Mouse (Mus musculus) layer of hippocampus, adult 18-20 months (tissue): ENCODE results near the gene H2-K1. TPM values are rescaled to one million over a fixed set of nuclear protein-coding genes. Genes with fewer than 3 reads are reported as not detected.
A peak's percentile ranks its signal among the peaks of the same experiment; 100 is the strongest.
"Not testable (repeated sequence)": the region's sequence is repeated elsewhere in the genome, so short reads cannot be mapped to it uniquely, and the experiment has no call there.

Source experiments
- DNase-seq, 2 experiments: peaks; one replicate each; pipeline ENCODE4 v3.0.0; 2022; ENCODE audit warnings: low spot score in 2 of 2
- microRNA-seq, 2 experiments: library from miRNA; unstranded; fragments of <30 nt; microRNA quantifications; one replicate each; pipeline ENCODE4 v1.2.0; 2021
- total RNA-seq, 2 experiments: library from RNA; stranded (reverse); gene quantifications; 2 replicates each; pipeline ENCODE4 v1.2.3; 2021

H2-K1 gene
- total RNA-seq, 2 experiments from 2014 or later, result 25.5 to 26.9 TPM

DNA sequence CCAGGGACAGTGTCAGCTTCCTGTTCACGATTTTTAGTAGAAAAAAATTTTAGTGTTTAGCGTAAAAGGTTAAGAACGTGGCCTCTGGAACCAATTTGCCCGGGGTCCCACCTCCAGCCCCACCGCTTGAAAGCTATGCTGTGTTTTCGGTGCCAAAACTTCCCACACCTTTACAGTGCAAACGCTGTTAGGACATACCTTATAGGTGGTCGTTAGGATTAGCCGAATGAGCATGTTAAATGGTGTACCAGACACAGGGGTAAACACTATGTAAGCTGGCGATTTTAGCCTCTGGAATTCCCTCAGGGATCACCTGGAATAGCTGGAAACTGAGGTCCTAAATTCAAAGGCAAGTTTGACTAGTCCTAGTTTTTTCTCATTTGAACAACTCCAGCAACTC is 43.8 kb downstream of the H2-K1 start:
- no peak for DNase-seq

DNA sequence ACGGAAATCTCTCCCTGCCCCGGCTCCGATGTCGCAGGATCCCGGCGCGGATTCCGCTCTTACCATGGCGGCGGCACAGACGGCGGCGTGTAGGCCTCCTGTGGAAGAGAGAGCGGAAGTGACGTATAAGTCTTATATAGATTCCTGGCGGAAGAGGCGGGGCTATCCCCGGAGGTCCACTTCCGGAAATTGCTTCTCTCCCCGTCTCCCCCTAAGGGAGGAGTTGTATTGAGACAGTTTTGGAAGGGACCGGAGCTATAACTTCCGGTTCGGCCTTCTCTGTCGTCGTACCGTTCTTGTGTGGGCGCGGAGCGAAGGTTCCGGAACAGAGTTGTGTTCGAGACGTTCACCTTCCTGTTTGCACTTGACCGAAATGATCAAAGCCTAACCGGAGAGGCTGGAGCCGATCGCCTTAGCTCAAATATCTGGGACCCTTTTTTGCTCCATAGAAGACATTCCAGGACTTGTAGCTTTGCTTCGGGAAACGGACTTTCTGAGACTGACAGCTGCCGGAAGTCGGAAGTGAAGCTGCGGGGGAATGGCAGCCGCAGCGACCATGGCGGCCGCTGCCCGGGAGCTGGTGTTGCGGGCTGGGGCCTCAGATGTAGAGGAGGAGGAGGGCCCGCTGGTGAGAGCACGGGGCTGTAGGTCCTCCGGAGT is 44.5 kb downstream of the H2-K1 start, which contains the start of the genes Vps52 and Rps18:
Vps52 (plus strand) TSS at position 258 of the 660 bp plus-strand sequence.
Rps18 (minus strand) TSS at position 447 of the 660 bp plus-strand sequence.
- peak; percentile 96 to 99 for DNase-seq

DNA sequence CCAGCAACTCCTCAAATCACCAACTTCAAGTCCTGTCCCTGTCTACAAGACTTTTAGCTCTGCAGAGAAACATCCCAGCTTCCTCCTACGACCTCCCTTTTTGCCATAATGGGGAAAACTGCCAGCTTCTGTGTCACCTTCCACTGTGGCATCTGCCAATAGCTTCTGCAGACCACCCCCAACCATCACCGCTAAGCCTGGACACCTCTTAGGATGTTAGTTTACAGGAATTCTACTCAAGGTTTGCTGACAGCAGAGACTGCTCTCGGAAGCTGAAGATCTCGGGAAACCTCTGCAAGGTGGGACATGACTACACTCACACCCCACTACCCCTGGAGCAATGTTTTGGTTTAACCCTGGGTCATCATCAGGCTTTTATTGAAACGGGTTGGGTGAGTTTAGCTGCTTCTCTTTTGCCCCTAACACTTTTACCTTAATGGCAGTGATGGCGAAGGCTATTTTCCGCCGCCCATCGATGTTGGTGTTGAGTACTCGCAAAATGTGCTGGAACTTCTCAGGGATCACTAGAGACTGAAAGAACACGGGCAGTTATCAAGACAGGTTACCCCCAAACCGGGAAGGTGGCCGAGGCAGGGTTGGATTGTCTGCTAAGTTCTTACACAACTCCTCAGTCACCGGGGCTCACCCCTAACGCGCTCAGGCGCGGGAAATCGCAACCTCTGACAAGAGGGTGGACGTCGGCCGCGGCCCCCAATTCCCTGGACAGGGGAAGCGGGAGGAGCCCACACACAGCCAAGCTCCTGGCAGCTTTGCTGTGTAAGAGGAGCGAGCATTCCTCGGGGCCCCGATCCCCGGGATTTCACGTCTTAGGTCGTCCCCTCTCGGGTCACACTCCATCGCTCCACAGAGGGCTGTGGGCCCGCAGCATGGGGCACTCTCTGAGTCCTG is 45.2 kb downstream of the H2-K1 start:
- no peak for DNase-seq

DNA sequence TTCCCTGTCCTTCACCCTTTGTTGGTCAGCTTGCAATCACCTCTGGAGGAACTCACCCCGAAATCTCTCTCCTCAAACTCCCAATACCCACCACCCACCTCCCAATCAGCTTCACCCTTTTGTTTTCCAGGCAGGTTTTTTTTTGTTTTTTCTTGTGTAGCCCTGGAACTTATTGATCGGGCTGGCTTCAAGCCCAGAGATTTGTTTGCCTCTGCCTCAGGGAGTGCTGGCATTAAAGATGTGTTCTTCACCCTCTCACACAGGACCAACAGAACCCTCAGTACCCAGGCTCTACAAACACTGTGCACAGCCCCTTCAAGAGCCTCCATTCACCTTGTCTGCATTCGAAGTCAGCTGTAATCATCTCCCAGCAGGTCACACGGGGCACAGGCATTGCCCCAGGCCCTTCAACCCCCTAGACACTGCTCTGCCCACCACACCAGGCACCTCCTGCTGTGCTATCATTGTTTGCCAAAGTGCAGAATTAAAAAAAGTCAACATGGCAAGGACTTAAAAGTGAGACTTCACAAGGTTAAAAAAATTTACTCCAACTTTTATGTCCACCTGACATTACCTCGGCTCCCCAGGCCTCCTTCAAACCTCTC is 46.1 kb downstream of the H2-K1 start:
- DNase-seq, result no peak

DNA sequence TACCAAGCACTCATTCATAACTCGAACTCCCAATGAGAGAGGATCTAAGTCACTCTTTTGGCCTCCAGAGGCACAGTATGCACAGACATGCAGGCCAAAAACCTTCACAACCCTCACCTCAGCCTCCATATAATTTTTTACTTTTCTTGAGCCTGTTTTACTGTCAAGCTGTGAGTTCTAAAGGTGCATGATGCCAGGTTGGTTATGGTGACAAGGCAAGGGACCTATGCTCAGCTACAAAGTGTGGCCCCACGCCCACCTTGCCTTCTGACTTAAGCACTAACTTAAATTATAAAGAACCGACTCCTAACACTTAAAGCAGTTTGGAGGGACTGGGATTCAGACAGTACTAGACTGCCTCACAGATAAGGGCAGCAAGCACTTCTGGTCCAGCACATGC is 46.8 kb downstream of the H2-K1 start:
- DNase-seq, result no peak

DNA sequence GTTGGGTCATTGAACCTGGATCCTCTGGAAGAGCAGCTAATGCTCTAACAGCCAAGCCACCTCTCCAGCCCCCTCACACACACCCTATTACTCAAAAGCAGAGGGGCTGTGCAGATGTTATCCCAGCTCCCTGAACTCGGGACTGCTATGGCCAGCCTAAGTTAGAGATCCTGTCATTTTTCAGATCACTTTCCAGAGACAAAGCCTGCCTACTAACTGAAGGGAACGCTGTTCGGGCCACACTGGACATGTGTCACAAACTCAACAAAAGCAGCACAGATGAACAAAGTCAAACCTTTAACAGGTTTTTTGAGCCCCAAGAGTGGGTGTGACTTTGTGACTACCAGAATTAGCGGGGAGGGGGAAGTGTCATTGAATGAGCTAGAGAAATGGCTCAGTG is 47.3 kb downstream of the H2-K1 start:
- DNase-seq, result no peak

DNA sequence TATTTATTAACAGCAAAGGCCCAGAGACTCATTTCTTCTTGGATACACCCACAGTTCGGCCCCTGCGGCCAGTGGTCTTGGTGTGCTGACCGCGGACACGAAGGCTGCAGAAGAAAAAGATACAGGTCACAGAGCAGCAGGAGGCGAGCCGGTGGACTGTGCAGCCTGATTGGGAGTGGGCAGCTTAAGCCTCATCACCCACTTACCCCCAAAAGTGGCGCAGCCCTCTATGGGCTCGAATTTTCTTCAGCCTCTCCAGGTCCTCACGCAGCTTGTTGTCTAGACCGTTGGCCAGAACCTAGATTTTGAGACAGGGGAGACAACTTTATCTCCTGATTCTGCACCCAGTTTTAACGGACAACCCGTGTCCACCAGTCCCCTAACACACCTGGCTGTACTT is 48.1 kb downstream of the H2-K1 start:
- not testable (repeated sequence) for DNase-seq

DNA sequence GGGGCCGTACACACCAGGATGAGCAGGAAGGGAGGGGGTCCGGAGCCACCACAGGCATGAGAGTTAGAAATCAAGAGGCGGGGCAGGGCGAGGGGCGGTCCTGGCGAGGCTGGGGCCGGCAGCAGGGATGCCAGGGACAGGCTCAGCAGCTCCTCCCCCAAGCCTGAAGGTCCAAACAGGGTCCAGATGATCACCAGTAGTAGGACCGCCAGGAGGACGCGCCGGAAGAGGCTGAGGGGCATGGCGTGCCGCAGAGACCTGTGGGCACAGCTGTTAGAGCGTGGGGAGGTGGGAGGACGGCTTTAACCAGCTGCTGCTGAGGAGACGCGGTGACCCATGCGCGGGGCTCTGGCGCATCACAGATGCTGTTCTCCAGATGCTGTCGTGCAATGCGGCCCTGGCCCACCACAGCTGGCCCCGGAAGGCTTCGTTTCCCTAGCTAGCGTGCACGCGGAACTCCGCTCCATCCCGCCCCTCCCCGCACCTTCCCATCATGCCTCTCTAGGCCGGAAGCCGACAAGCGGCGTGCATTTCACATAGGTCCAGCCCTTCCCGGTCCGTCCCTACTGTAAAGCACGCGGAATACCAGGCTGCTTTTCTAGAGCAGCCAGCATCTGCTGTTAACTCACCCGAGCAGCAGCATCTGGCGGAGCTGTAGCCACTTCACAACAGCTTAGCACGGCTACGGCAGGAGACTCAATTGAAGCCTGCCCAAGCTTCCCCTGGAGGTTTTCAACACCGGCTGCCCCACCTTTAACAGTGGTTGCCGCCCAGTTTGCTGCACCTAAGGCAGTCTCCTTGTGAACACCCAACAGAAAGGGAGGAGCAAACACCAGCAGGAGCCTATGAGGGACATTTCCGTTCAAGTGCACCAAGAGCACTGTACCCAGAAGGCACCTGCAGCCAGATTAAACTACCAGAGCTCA is 48.9 kb downstream of the H2-K1 start, which contains the start of gene B3galt4:
B3galt4 (minus strand) TSS at position 468 of the 926 bp plus-strand sequence.
- peak; percentile 70 to 82 for DNase-seq

DNA sequence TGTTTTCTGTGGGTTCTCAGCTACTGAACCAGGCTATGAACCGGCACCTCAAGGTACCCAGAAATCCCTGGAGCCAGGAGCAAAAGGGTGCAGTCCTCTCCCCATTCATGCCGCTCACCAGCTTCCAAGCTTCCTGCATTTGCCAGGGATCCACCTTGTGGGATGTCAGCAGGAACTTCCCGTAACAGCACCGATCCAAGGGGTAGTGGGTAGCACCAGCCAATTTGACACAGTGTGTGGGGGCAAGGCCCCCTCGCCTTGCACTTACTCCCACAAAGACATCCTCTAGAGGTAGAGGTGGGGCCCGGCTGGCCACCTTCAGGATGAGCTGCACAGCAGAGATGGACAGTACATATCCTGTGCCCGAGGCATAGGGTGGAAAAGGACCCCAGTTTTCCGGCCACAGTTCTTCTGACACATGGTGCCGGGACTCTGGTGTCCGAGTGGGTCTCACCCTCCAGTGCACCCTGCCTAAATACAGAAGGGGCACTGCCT is 50.0 kb downstream of the H2-K1 start:
- no peak for DNase-seq

DNA sequence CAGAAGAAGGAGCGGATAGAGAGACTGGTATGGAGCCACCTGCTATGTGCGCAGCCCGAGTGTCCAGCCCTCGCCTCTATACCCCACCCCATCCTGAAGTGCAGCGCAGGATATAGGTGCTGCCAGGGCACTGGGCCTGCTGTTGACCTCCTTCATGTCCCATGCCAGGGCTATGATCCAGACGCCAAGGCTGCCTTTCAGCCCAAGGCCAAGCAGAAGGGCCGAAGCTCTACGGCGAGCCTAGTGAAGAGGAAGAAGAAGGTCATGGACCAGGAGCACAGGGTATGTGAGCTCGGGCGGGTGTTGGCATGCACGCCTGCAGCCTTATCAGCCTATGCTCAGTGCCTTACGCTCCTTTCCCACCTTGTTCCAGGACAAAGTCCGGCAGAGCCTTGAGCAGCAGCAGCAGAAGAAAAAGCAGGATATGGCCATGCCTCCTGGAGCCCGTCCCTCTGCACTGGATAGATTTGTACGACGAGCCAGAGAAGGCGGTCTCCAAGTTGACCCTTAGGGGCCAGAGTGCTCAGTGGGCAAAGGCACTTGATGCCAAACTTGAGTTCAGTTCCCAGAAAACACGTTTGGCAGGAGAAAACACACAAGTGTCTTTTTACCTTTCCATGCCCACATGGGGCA is 51.1 kb downstream of the H2-K1 start:
- DNase-seq, result no peak

DNA sequence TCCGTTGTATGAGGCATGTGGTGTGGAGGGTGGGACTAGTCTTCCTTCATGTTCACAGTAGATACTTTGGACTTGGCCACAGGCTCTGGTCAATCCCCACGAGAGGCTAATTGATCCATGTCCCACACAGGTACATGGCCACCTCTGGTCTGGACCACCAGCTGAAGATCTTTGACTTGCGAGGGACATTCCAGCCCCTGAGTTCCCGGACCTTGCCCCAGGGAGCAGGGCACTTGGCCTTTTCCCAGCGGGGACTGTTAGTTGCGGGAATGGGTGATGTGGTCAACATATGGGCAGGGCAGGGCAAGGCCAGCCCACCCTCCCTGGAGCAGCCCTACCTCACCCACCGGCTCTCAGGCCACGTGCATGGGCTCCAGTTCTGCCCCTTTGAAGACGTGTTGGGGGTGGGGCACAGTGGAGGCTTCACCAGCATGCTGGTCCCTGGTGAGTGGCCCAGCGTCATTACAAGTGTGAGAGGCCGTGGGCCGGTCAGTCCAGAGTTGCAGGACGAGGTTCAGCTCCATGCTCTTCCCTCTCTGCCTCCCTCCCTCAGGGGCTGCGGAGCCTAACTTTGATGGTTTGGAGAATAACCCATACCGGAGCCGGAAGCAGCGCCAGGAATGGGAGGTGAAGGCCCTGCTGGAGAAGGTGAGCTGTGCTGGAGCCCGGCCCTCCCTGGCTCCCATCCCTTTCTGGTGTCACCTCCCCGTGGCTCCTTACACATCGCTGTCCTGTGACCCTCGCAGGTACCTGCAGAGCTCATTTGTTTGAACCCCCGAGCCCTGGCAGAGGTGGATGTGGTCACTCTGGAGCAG is 51.9 kb downstream of the H2-K1 start:
- no peak for DNase-seq

DNA sequence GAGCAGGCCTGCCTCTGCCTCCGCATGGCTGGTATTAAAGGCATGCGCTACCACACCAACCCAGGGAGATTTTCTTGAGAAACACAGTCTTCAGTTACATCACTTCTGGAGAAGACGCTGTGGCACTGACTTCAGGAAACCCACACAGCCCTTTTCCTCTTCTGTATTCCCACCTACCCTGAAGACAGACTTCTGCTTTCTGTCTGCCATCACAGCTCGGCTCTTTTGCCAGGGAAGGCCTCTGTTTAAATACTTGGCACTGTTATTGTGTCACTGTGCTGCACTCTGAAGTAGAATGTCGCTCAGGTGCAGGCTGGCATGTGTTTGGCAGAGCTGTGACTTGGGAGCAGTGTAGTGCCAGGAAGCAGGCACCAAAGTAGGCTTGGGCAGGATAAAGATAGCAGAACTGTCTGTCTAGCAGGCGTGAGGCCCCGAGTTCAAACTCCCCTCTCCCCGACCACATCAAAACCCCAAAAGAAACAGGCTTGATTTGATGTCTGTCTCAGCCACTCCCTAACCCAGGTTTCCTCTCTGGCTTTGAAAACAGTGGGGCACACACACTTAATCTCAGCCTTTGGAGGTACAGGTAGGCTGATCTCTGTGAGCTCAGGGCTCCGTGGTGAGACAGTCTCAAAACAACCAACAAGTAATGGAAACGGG is 52.6 kb downstream of the H2-K1 start:
- no peak for DNase-seq

Small RNAs within 50 kb of the gene (microRNA-seq; reads per million reads assigned to microRNA genes)
- 0 to 0.39 reads per million in 2 experiments for gene Mir219a-1
- 0 reads per million in 2 experiments for gene Mir219c

Other genes starting within 250 kb of the H2-K1 start
- gene Rab11b, start 239.8 kb downstream of the H2-K1 start, total RNA-seq, result 100 to 1,000 TPM; 341 to 345 TPM
- gene Angptl4, start 218.5 kb downstream of the H2-K1 start, total RNA-seq, result 1 to 10 TPM; 2.6 to 3.5 TPM
- gene Kank3, start 189.8 kb downstream of the H2-K1 start, total RNA-seq, result 10 to 100 TPM; 27.6 to 28.8 TPM
- 100 to 1,000 TPM; 756 to 834 TPM for gene Rps28, start 175.8 kb downstream of the H2-K1 start, total RNA-seq
- gene Ndufa7, start 175.8 kb downstream of the H2-K1 start, total RNA-seq, result 100 to 1,000 TPM; 199 to 208 TPM
- gene Cd320, start 157.3 kb downstream of the H2-K1 start, total RNA-seq, result 10 to 100 TPM; 20.4 to 23.3 TPM
- not detected for gene Gm7029, start 126.5 kb downstream of the H2-K1 start, total RNA-seq
- gene Kifc1, start 109.7 kb downstream of the H2-K1 start, total RNA-seq, result 1 to 10 TPM; 1.8 to 2.6 TPM
- under 1 TPM in 1 of 2 experiments, not detected in 1; 0.42 TPM for gene Platr17, start 95.2 kb downstream of the H2-K1 start, total RNA-seq
- 10 to 100 TPM; 29.6 to 32.9 TPM for gene Daxx, start 90.9 kb downstream of the H2-K1 start, total RNA-seq
- 10 to 100 TPM; 38.3 to 38.5 TPM for gene Tapbp, start 84.4 kb downstream of the H2-K1 start, total RNA-seq
- gene Zbtb22, start 84.4 kb downstream of the H2-K1 start, total RNA-seq, result 10 to 100 TPM; 34.3 to 34.4 TPM
- 10 to 100 TPM; 61.9 to 63.0 TPM for gene Rgl2, start 70.8 kb downstream of the H2-K1 start, total RNA-seq
- gene Pfdn6, start 60.0 kb downstream of the H2-K1 start, total RNA-seq, result 10 to 100 TPM; 94.9 to 95.8 TPM
- gene Wdr46, start 59.7 kb downstream of the H2-K1 start, total RNA-seq, result 10 to 100 TPM; 13.2 to 15.5 TPM
- gene B3galt4, start 48.9 kb downstream of the H2-K1 start, total RNA-seq, result 1 to 10 TPM; 5.1 to 5.2 TPM
- gene Vps52, start 44.5 kb downstream of the H2-K1 start, total RNA-seq, result 10 to 100 TPM; 76.1 to 79.8 TPM
- gene Rps18, start 44.3 kb downstream of the H2-K1 start, total RNA-seq, result 100 to 1,000 TPM; 319 to 336 TPM
- 10 to 100 TPM; 39.0 to 40.8 TPM for gene Ring1, start 24.3 kb upstream of the H2-K1 start, total RNA-seq
- 10 to 100 TPM; 59.7 to 63.9 TPM for gene H2-Ke6, start 27.7 kb upstream of the H2-K1 start, total RNA-seq
- gene Slc39a7, start 31.3 kb upstream of the H2-K1 start, total RNA-seq, result 100 to 1,000 TPM in 1 of 2 experiments, 10 to 100 TPM in 1; 90.7 to 105 TPM
- 10 to 100 TPM; 77.1 to 85.8 TPM for gene Rxrb, start 31.5 kb upstream of the H2-K1 start, total RNA-seq
- gene Col11a2, start 39.1 kb upstream of the H2-K1 start, total RNA-seq, result 10 to 100 TPM; 22.5 to 23.4 TPM
- gene H2-Oa, start 92.0 kb upstream of the H2-K1 start, total RNA-seq, result not detected
- 10 to 100 TPM; 27.4 to 32.5 TPM for gene H2-DMa, start 119.2 kb upstream of the H2-K1 start, total RNA-seq
- 100 to 1,000 TPM; 184 to 185 TPM for gene Brd2, start 122.3 kb upstream of the H2-K1 start, total RNA-seq
- 1 to 10 TPM; 1.3 to 1.6 TPM for gene H2-DMb2, start 143.0 kb upstream of the H2-K1 start, total RNA-seq
- gene H2-DMb1, start 152.7 kb upstream of the H2-K1 start, total RNA-seq, result 1 to 10 TPM; 3.2 to 3.8 TPM
- gene Tap1, start 187.2 kb upstream of the H2-K1 start, total RNA-seq, result 1 to 10 TPM; 3.6 to 3.9 TPM
- 1 to 10 TPM; 2.1 to 3.7 TPM for gene Psmb9, start 187.4 kb upstream of the H2-K1 start, total RNA-seq
- 1 to 10 TPM; 4.1 to 5.8 TPM for gene Psmb8, start 197.4 kb upstream of the H2-K1 start, total RNA-seq
- 10 to 100 TPM in 1 of 2 experiments, 1 to 10 TPM in 1; 8.4 to 12.8 TPM for gene Tap2, start 203.2 kb upstream of the H2-K1 start, total RNA-seq
- under 1 TPM; 0.20 to 0.37 TPM for gene H2-Ob, start 238.6 kb upstream of the H2-K1 start, total RNA-seq